Mouse (Mus musculus): Measurements from ENCODE around the gene Ptprg. TPM values are rescaled to one million over a fixed set of nuclear protein-coding genes. Genes with fewer than 3 reads are reported as not detected.
A peak's percentile ranks its signal among the peaks of the same experiment; 100 is the strongest.

Ptprg gene
- polyA plus RNA-seq, 1 experiment from 2014 or later = 38.7 TPM

DNA sequence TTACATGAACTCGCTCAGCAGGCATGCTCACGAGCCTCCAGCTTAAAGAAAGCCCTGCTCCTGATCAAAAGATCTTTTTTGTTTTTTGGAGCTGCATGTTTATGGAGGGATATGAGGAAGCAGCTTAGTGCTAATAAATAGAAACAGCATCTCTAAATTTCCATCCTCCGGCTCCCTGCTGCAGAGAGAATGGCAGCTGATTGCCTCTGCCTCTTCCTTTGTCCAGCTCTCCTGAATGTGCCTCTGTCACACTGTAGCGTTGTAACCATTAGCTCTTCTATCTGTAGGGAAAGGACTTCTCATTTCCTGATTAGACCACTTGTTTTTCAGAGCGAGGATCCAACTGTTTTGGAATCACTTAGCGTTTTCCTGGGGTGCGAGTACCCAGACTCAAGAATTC, 382.4 kb downstream of the Ptprg start:
- Histone ChIP-seq H3K27ac (ENCODE audit: low read length) (no peak overlapping the region), H3K9me3 (ENCODE audit: low read length) (no peaks in the 10 kb centered on the region), H3K36me3 (ENCODE audit: insufficient read depth, low read length) (no peaks in the 10 kb centered on the region), H3K4me3 (ENCODE audit: low read length) (no peak overlapping the region), H3K27me3 (ENCODE audit: insufficient read depth, low read length) (no peaks in the 10 kb centered on the region), H3K4me1 (ENCODE audit: insufficient read depth, low read length) (peaks cover 7% of the 10 kb centered on the region; the same call in 1 of the 2 replicates), H3K4me2 (replicated peaks; ENCODE audit: low read depth, low read length) (no peak overlapping the region), H3K9ac (replicated peaks; ENCODE audit: low read length) (no peak overlapping the region)
- WGBS = 85% methylated on average over 7 of the region's 7 CpGs
- ATAC-seq (ENCODE audit: low FRiP score, low TSS enrichment) = no peak

DNA sequence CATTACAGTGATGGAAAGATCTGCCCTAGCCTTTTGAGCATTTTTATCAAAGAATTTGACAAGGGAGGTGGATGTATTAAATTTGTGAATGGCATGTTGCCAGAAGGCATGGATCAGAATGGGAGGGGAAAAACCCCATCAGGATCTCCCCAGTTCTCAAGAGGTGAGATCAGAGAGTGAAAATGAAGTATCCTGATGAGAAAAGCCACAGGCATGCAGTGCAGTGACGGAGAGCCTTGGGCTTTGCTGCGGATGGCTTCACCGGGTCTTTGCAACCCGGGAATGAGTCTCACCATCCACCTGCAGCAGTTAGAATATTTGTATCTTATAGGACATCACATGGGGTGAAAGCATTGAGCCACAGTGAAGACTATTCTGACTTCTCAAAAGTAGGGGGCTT, 385.6 kb downstream of the Ptprg start:
- Histone ChIP-seq H3K27me3 (ENCODE audit: insufficient read depth, low read length) (no peaks in the 10 kb centered on the region), H3K9me3 (ENCODE audit: low read length) (no peaks in the 10 kb centered on the region), H3K9ac (replicated peaks; ENCODE audit: low read length) (no peak overlapping the region), H3K36me3 (ENCODE audit: insufficient read depth, low read length) (no peaks in the 10 kb centered on the region), H3K4me1 (ENCODE audit: insufficient read depth, low read length) (peaks cover 16% of the 10 kb centered on the region; the same call in 1 of the 2 replicates), H3K27ac (ENCODE audit: low read length) (no peak overlapping the region), H3K4me2 (replicated peaks; ENCODE audit: low read depth, low read length) (no peak overlapping the region), H3K4me3 (ENCODE audit: low read length) (no peak overlapping the region)
- ATAC-seq (ENCODE audit: low FRiP score, low TSS enrichment) = no peak
- WGBS = 91% methylated on average over 4 of the region's 4 CpGs

DNA sequence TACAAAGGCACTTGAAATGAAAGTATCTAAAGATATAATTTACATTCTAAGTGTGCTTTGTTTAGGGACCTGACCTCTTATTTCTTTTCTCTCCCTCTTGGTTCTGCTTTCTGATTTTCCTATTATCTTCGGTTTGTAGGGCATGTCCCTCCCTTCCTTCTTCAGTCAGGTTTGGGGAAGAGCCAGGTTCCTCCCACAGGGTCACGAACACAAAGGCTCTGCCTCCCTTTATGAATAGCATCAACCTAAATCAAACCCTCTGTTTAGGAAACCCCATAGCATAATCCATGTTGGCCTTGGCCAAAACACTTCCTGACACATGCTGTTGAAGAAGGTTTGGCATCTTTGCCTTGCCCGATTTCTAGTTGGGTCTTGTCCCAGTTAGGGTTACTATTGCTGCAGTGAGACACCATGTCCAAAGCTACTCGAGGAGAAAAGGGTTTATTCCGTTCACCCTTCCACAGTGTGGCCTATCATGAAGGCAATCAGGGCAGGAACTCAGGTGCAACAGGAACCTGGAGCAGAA, 388.7 kb downstream of the Ptprg start:
- peak overlapping the region; percentile 13; the same call in 1 of the 2 replicates for H3K27ac ChIP-seq (ENCODE audit: low read length)

DNA sequence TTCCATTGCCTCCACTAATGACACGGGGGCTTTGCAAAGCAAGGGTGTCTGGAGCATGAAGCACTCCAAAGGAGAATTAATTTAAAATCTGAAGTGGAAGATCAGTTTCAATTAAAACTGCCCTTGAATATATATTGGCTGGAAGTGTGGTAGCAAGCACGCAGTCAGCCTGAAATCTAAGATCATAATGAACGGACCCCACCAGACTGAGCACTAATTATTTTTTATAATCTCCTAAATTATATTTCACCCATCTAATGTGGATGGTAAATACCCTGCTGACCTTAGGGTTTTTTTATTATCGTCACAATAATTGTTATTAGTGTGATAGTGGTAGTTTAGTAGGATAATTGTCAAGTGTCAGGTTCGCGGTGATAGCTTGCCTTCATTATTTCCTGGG, 397.0 kb downstream of the Ptprg start:
- Histone ChIP-seq H3K9ac (replicated peaks; ENCODE audit: low read length) (no peak overlapping the region), H3K9me3 (ENCODE audit: low read length) (no peaks in the 10 kb centered on the region), H3K27me3 (ENCODE audit: insufficient read depth, low read length) (no peaks in the 10 kb centered on the region), H3K4me3 (ENCODE audit: low read length) (no peak overlapping the region), H3K27ac (ENCODE audit: low read length) (no peak overlapping the region), H3K4me1 (ENCODE audit: insufficient read depth, low read length) (peaks cover 7% of the 10 kb centered on the region; the same call in 1 of the 2 replicates), H3K36me3 (ENCODE audit: insufficient read depth, low read length) (peaks cover 5% of the 10 kb centered on the region; the same call in 1 of the 2 replicates), H3K4me2 (replicated peaks; ENCODE audit: low read depth, low read length) (no peak overlapping the region)
- WGBS = 70% methylated on average over 6 of the region's 6 CpGs
- no peak for ATAC-seq (ENCODE audit: low FRiP score, low TSS enrichment)

More for the DNA sequence above, 388.7 kb downstream of the Ptprg start:
- Histone ChIP-seq H3K9ac (replicated peaks; ENCODE audit: low read length) (no peak overlapping the region), H3K9me3 (ENCODE audit: low read length) (no peaks in the 10 kb centered on the region), H3K36me3 (ENCODE audit: insufficient read depth, low read length) (no peaks in the 10 kb centered on the region), H3K4me3 (ENCODE audit: low read length) (no peak overlapping the region), H3K4me2 (replicated peaks; ENCODE audit: low read depth, low read length) (no peak overlapping the region), H3K27me3 (ENCODE audit: insufficient read depth, low read length) (no peaks in the 10 kb centered on the region), H3K4me1 (ENCODE audit: insufficient read depth, low read length) (peaks cover 16% of the 10 kb centered on the region; the same call in 1 of the 2 replicates)
- WGBS = 39% methylated on average over 5 of the region's 5 CpGs
- peak; percentile 15; the same call in 1 of the 2 replicates for ATAC-seq (ENCODE audit: low FRiP score, low TSS enrichment)

DNA sequence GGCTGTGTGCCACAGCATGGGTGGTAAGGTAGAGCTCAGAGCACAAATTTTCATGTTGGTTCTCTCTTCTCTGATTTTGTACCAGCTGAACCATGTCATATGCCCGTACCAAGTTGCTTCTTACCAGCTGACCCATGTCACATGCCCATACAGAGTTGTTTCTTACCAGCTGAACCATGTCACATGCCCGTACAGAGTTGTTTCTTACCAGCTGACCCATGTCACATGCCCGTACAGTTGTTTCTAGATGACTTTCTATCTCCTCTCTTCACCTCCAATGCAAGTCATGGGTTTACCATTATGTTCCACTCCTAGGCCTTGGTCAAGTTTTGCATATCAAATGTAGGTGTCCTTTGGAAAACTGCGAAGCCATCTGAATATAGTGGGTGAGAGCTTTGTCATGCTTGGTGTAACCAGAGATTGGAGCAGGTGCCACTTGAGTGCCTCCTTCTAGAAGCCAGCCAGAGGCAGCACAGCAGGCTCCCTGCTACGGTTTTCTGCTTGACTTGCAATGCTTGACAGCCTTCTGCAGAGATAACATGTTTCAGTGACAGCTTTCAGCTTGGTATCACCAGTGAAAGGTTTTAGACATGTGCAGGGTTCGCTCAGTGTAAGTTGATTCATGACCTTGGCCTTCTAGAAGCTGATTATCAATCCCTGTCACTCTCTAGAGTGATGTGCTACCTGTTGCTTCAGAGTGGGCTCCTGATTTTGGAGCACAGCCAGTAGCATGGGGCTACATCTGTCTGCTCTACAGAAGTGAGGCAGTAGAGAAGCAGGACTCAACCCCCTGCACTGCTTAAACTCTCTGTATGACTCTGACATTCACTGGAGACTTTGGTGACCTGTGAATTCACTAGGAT, 401.9 kb downstream of the Ptprg start:
- peak; percentile 82 for ATAC-seq (ENCODE audit: low FRiP score, low TSS enrichment)
- no peak overlapping the region for H3K4me3 ChIP-seq (ENCODE audit: low read length)
- H3K36me3 ChIP-seq (ENCODE audit: insufficient read depth, low read length) = peaks cover 5% of the 10 kb centered on the region; the same call in 1 of the 2 replicates
- no peak overlapping the region for H3K4me2 ChIP-seq (replicated peaks; ENCODE audit: low read depth, low read length)
- no peak overlapping the region for H3K9ac ChIP-seq (replicated peaks; ENCODE audit: low read length)
- H3K27ac ChIP-seq (ENCODE audit: low read length) = peak overlapping the region; percentile 58
- WGBS = 42% methylated on average over 6 of the region's 6 CpGs
- peaks cover 11% of the 10 kb centered on the region; the same call in 1 of the 2 replicates for H3K4me1 ChIP-seq (ENCODE audit: insufficient read depth, low read length)
- no peaks in the 10 kb centered on the region for H3K27me3 ChIP-seq (ENCODE audit: insufficient read depth, low read length)
- no peaks in the 10 kb centered on the region for H3K9me3 ChIP-seq (ENCODE audit: low read length)

DNA sequence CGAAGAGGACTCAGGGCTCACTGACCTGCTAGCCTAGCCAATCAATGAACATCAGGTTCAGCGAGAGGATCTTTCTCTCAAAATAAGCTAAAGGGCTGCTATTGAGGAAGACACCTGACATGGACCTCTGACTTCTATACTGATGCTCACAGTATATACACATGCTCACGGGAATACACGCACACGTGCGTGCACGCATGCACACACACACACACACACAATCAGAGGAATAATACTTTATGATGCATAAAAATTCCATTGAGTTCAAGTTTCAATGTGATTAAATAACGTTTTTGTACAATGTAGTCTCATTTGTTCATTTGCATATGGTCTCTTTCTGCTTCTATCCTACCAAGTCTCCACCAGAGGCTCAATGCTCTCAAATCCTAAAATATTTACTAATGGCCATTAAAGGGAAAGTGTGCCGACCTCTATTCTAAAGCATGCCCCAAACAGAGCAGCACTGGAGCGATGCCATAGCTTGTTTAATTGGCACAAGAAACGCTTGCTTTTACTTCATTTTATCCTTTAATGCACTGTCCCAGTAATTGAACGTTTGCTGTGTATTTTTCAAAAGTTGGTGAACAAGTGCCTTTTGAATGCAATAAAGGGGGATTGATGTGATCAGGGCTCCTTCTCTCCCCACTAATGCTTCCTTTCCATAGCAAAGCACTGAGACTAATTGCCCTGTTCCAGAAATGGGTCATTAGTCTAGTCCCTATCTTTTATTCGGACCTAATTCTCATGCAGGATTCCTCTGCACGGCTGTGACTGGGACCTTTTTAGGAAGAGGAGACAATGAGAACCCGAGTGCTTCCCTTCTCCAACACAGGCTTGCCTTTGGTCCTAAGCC, 407.2 kb downstream of the Ptprg start:
- Histone ChIP-seq H3K27me3 (ENCODE audit: insufficient read depth, low read length) (no peaks in the 10 kb centered on the region), H3K4me3 (ENCODE audit: low read length) (no peak overlapping the region), H3K27ac (ENCODE audit: low read length) (no peak overlapping the region), H3K9me3 (ENCODE audit: low read length) (no peaks in the 10 kb centered on the region), H3K4me2 (replicated peaks; ENCODE audit: low read depth, low read length) (no peak overlapping the region), H3K4me1 (ENCODE audit: insufficient read depth, low read length) (peaks cover 3% of the 10 kb centered on the region; the same call in 1 of the 2 replicates), H3K36me3 (ENCODE audit: insufficient read depth, low read length) (0 out of 2 replicates have a peak, but pooled peaks cover 4% of the 10 kb centered on the region), H3K9ac (replicated peaks; ENCODE audit: low read length) (no peak overlapping the region)
- WGBS = 77% methylated on average over 15 of the region's 15 CpGs
- ATAC-seq (ENCODE audit: low FRiP score, low TSS enrichment) = no peak

DNA sequence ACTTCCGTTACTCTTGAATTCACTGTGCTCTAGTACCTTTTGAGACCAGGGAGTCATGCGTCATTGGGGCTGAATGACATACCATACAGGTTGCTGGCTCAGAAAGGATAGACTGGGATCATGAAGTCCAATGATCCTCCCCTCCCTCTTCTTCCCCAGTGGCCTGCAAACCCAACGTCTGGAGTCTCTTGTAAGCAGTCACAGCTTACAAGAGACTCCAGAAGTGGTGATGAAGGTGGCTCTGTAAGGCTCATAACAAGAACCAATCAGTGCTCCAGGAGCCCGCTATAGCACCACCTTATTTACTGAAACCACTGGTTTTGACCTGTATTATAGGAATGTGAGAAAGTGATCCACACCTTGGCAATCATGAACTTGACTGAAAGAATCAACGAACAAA, 408.8 kb downstream of the Ptprg start:
- ATAC-seq (ENCODE audit: low FRiP score, low TSS enrichment) = no peak
- no peak overlapping the region for H3K27ac ChIP-seq (ENCODE audit: low read length)
- no peaks in the 10 kb centered on the region for H3K9me3 ChIP-seq (ENCODE audit: low read length)
- 0 out of 2 replicates have a peak, but pooled peaks cover 4% of the 10 kb centered on the region for H3K36me3 ChIP-seq (ENCODE audit: insufficient read depth, low read length)
- no peak overlapping the region for H3K4me3 ChIP-seq (ENCODE audit: low read length)
- H3K27me3 ChIP-seq (ENCODE audit: insufficient read depth, low read length) = no peaks in the 10 kb centered on the region
- H3K4me2 ChIP-seq (replicated peaks; ENCODE audit: low read depth, low read length) = no peak overlapping the region
- WGBS = 78% methylated on average over 5 of the region's 5 CpGs
- H3K4me1 ChIP-seq (ENCODE audit: insufficient read depth, low read length) = no peaks in the 10 kb centered on the region; the same call in 1 of the 2 replicates
- H3K9ac ChIP-seq (replicated peaks; ENCODE audit: low read length) = no peak overlapping the region

DNA sequence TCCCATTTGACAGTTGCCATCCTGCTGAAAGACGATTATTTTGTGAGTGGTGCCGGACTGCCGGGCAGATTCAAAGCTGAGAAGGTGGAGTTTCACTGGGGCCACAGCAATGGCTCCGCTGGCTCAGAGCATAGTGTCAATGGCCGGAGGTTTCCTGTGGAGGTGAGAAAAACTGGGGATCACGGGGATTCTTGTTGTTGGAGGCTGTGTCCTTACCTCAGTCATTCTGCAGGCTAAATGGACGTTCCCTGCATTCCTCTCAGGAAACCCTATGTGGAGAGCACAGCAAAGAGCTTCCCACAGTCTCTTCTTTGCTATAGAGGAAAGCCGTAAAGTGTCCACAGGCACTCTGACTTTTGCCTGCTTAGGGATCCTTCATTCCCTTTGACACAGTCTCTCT, 409.2 kb downstream of the Ptprg start:
- WGBS = 81% methylated on average over 8 of the region's 8 CpGs
- Histone ChIP-seq H3K9ac (replicated peaks; ENCODE audit: low read length) (no peak overlapping the region), H3K9me3 (ENCODE audit: low read length) (no peaks in the 10 kb centered on the region), H3K4me3 (ENCODE audit: low read length) (no peak overlapping the region), H3K27ac (ENCODE audit: low read length) (no peak overlapping the region), H3K4me2 (replicated peaks; ENCODE audit: low read depth, low read length) (no peak overlapping the region), H3K36me3 (ENCODE audit: insufficient read depth, low read length) (0 out of 2 replicates have a peak, but pooled peaks cover 4% of the 10 kb centered on the region), H3K27me3 (ENCODE audit: insufficient read depth, low read length) (no peaks in the 10 kb centered on the region), H3K4me1 (ENCODE audit: insufficient read depth, low read length) (no peaks in the 10 kb centered on the region; the same call in 1 of the 2 replicates)
- ATAC-seq (ENCODE audit: low FRiP score, low TSS enrichment) = no peak

DNA sequence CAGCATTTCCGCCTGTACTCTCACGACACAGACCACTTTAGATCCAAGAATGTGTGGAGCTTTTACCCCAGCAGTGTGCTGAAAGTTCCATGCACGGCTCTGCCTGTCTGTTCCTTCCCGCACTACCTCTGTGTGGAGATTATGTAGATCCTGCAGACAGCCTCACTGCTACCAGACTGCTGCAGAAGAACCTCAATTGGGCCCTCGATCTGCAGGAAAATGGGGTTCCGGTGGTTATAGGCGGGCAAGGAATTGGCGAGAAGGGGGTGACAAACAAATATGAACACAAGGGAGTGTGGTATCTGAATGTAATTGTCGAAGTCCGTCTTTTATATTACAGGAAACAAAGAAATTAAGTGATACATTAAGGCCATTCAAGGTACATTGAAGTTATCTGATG, 410.5 kb downstream of the Ptprg start:
- 97% methylated on average over 10 of the region's 10 CpGs for WGBS
- no peak for ATAC-seq (ENCODE audit: low FRiP score, low TSS enrichment)
- Histone ChIP-seq H3K9ac (replicated peaks; ENCODE audit: low read length) (no peak overlapping the region), H3K27ac (ENCODE audit: low read length) (no peak overlapping the region), H3K27me3 (ENCODE audit: insufficient read depth, low read length) (no peaks in the 10 kb centered on the region), H3K36me3 (ENCODE audit: insufficient read depth, low read length) (0 out of 2 replicates have a peak, but pooled peaks cover 4% of the 10 kb centered on the region), H3K4me3 (ENCODE audit: low read length) (no peak overlapping the region), H3K4me1 (ENCODE audit: insufficient read depth, low read length) (no peaks in the 10 kb centered on the region; the same call in 1 of the 2 replicates), H3K9me3 (ENCODE audit: low read length) (no peaks in the 10 kb centered on the region), H3K4me2 (replicated peaks; ENCODE audit: low read depth, low read length) (no peak overlapping the region)
